Mouse (Mus musculus): ENCODE data around the gene Coasy. TPM values are rescaled to one million over a fixed set of nuclear protein-coding genes. Genes with fewer than 3 reads are reported as not detected.

Coasy gene
- polyA plus RNA-seq, 1 experiment from 2014 or later: 28.0 TPM

GRCm38 (mm10) chr11:101084246-101084645, 1.9 kb downstream of the Coasy start:
- Histone ChIP-seq H3K4me3 (ENCODE audit: low read depth, low read length) (no peak overlapping the region), H3K9ac (ENCODE audit: low read depth, low read length) (no peak overlapping the region), H3K4me2 (replicated peaks; ENCODE audit: low read depth) (no peak overlapping the region), H3K27me3 (replicated peaks; ENCODE audit: control insufficient read depth, insufficient read depth, low read length) (peaks cover 11% of the 10 kb centered on the region), H3K4me1 (replicated peaks; ENCODE audit: control insufficient read depth, insufficient read depth, low read length) (peaks cover 18% of the 10 kb centered on the region), H3K36me3 (ENCODE audit: control insufficient read depth, insufficient read depth) (peaks cover 13% of the 10 kb centered on the region), H3K9me3 (ENCODE audit: control insufficient read depth) (no peaks in the 10 kb centered on the region), H3K27ac (ENCODE audit: low read depth, low read length) (no peak overlapping the region)
- TF ChIP-seq CTCF (IDR thresholded peaks at IDR 0.05; ENCODE audit: low read depth): no peak
- ATAC-seq: no peak
- WGBS: 87% methylated on average over 14 of the region's 14 CpGs

DNA sequence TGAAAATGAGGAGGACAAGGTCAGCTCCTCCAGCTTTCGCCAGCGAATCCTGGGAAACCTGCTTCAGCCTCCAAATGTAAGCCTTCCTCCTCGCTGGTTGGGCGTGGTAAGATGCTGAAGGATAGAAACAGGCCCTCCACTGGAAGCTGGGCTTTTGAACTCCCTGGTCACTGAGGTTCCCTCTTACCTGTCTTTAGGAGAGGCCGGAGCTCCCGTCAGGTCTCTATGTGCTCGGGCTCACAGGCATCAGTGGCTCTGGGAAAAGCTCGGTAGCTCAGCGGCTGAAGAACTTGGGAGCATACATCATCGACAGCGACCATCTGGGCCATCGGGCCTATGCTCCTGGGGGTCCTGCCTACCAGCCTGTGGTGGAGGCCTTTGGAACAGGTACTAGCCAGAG, 2.4 kb downstream of the Coasy start:
- peaks cover 19% of the 10 kb centered on the region for H3K36me3 ChIP-seq (ENCODE audit: control insufficient read depth, insufficient read depth)
- no peak for TF ChIP-seq CTCF (IDR thresholded peaks at IDR 0.05; ENCODE audit: low read depth)
- H3K27ac ChIP-seq (ENCODE audit: low read depth, low read length): no peak overlapping the region
- peaks cover 7% of the 10 kb centered on the region for H3K27me3 ChIP-seq (replicated peaks; ENCODE audit: control insufficient read depth, insufficient read depth, low read length)
- no peak overlapping the region for H3K4me2 ChIP-seq (replicated peaks; ENCODE audit: low read depth)
- no peaks in the 10 kb centered on the region for H3K9me3 ChIP-seq (ENCODE audit: control insufficient read depth)
- H3K4me1 ChIP-seq (replicated peaks; ENCODE audit: control insufficient read depth, insufficient read depth, low read length): peaks cover 18% of the 10 kb centered on the region
- no peak for ATAC-seq
- 92% methylated on average over 12 of the region's 12 CpGs for WGBS
- H3K9ac ChIP-seq (ENCODE audit: low read depth, low read length): no peak overlapping the region
- no peak overlapping the region for H3K4me3 ChIP-seq (ENCODE audit: low read depth, low read length)

GRCm38 (mm10) chr11:101085617-101086322, 3.4 kb downstream of the Coasy start:
- no peak overlapping the region for H3K4me3 ChIP-seq (ENCODE audit: low read depth, low read length)
- no peaks in the 10 kb centered on the region for H3K27me3 ChIP-seq (replicated peaks; ENCODE audit: control insufficient read depth, insufficient read depth, low read length)
- peaks cover 28% of the 10 kb centered on the region for H3K36me3 ChIP-seq (ENCODE audit: control insufficient read depth, insufficient read depth)
- peaks cover 18% of the 10 kb centered on the region for H3K4me1 ChIP-seq (replicated peaks; ENCODE audit: control insufficient read depth, insufficient read depth, low read length)
- H3K9me3 ChIP-seq (ENCODE audit: control insufficient read depth): no peaks in the 10 kb centered on the region
- H3K4me2 ChIP-seq (replicated peaks; ENCODE audit: low read depth): peak overlapping the region; percentile 82; the same call in 1 of the 2 replicates
- H3K9ac ChIP-seq (ENCODE audit: low read depth, low read length): no peak overlapping the region
- H3K27ac ChIP-seq (ENCODE audit: low read depth, low read length): no peak overlapping the region
- 84% methylated on average over 18 of the region's 18 CpGs for WGBS
- no peak for TF ChIP-seq CTCF (IDR thresholded peaks at IDR 0.05; ENCODE audit: low read depth)
- ATAC-seq: no peak

DNA sequence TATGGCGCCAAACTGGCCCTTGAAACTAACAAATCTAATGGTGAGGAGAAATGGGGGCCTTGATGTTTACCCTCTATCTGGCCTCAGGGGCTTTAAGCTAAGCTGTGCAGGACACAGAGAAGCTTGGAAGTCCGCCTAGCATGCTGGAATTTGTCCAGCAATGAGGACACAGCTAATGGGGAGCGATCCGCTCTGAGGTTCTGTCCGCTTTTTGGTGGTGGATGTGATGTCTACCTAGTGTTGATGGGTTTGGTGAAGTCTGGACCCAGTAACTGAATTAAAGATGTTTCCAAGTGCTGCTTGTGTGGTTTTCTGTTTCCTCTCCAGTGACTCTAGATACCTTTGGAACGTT, 3.9 kb downstream of the Coasy start:
- WGBS: 74% methylated on average over 6 of the region's 6 CpGs
- TF ChIP-seq CTCF (IDR thresholded peaks at IDR 0.05; ENCODE audit: low read depth): no peak

DNA sequence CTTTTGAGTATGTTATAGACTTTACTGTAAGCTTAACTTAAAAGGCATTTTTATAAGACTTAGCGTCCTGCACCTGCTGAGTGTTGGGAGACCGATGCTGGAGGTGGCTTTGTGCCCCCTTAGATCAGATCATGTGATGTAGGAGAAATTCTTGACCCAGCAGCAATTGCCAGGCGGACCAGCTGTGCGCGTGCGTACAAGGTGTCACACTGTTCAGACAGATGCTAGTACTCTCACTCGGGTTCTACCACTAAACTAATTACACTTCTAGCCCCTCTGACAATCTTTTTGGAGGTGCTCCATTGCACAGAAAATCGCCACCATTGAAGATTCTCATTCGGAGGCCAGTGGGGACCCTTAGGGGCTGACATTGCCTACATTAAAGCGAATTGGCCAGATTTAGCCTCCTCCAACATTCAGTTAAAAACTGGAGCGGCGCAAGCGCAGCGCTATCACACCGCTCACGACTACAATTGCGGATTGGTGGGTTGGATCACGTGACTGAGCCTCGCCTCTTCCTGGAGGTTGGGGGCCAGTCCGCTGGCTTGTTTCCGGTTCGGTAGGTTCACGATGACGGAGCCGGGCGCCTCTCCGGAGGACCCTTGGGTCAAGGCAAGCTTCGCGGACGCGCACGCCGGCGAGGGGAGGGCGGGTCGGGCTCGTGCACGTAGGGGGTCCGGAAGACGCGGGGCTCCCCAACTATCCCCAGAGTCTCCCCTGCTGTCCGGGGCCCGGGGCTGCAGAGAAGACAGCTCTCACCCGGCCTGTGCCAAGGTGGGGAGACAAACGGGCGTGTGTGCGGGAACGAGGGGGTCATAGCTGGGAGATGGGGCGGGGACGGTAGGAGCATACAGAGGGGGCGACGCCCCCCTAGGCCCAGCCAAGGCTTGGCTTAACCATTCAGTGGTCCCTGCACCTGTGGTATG, 4.7 kb downstream of the Coasy start, which contains the start of gene Mlx:
Mlx (plus strand) TSS at position 522 of the 926 bp plus-strand sequence.
- peaks cover 12% of the 10 kb centered on the region; the same call in 1 of the 2 replicates for H3K4me1 ChIP-seq (replicated peaks; ENCODE audit: control insufficient read depth, insufficient read depth, low read length)
- H3K36me3 ChIP-seq (ENCODE audit: control insufficient read depth, insufficient read depth): peaks cover 40% of the 10 kb centered on the region
- no peak for TF ChIP-seq CTCF (IDR thresholded peaks at IDR 0.05; ENCODE audit: low read depth)
- 2% methylated on average over 52 of the region's 52 CpGs for WGBS
- peak within 1 kb of the TSS; percentile 82 for H3K4me2 ChIP-seq (replicated peaks; ENCODE audit: low read depth)
- H3K27ac ChIP-seq (ENCODE audit: low read depth, low read length): peak within 1 kb of the TSS; percentile 90
- ATAC-seq: peak; percentile 83
- H3K9me3 ChIP-seq (ENCODE audit: control insufficient read depth): no peaks in the 10 kb centered on the region
- H3K9ac ChIP-seq (ENCODE audit: low read depth, low read length): peak within 1 kb of the TSS; percentile 81
- no peaks in the 10 kb centered on the region for H3K27me3 ChIP-seq (replicated peaks; ENCODE audit: control insufficient read depth, insufficient read depth, low read length)
- peak within 1 kb of the TSS; percentile 77 for H3K4me3 ChIP-seq (ENCODE audit: low read depth, low read length)

More for the DNA sequence above, 3.9 kb downstream of the Coasy start:
- no peak for ATAC-seq
- Histone ChIP-seq H3K36me3 (ENCODE audit: control insufficient read depth, insufficient read depth) (peaks cover 33% of the 10 kb centered on the region), H3K4me1 (replicated peaks; ENCODE audit: control insufficient read depth, insufficient read depth, low read length) (peaks cover 16% of the 10 kb centered on the region), H3K9me3 (ENCODE audit: control insufficient read depth) (no peaks in the 10 kb centered on the region), H3K9ac (ENCODE audit: low read depth, low read length) (no peak overlapping the region), H3K27ac (ENCODE audit: low read depth, low read length) (peak overlapping the region; percentile 90; the same call in 1 of the 2 replicates), H3K27me3 (replicated peaks; ENCODE audit: control insufficient read depth, insufficient read depth, low read length) (no peaks in the 10 kb centered on the region), H3K4me2 (replicated peaks; ENCODE audit: low read depth) (peak overlapping the region; percentile 82), H3K4me3 (ENCODE audit: low read depth, low read length) (peak overlapping the region; percentile 77; the same call in 1 of the 2 replicates)

GRCm38 (mm10) chr11:101087682-101088055, 5.3 kb downstream of the Coasy start:
- H3K4me1 ChIP-seq (replicated peaks; ENCODE audit: control insufficient read depth, insufficient read depth, low read length): peaks cover 12% of the 10 kb centered on the region; the same call in 1 of the 2 replicates
- H3K9ac ChIP-seq (ENCODE audit: low read depth, low read length): peak overlapping the region; percentile 81
- no peaks in the 10 kb centered on the region for H3K27me3 ChIP-seq (replicated peaks; ENCODE audit: control insufficient read depth, insufficient read depth, low read length)
- peak overlapping the region; percentile 90 for H3K27ac ChIP-seq (ENCODE audit: low read depth, low read length)
- no peak for TF ChIP-seq CTCF (IDR thresholded peaks at IDR 0.05; ENCODE audit: low read depth)
- no peaks in the 10 kb centered on the region for H3K9me3 ChIP-seq (ENCODE audit: control insufficient read depth)
- peaks cover 47% of the 10 kb centered on the region for H3K36me3 ChIP-seq (ENCODE audit: control insufficient read depth, insufficient read depth)
- peak; percentile 36 for ATAC-seq
- peak overlapping the region; percentile 82 for H3K4me2 ChIP-seq (replicated peaks; ENCODE audit: low read depth)
- 1% methylated on average over 8 of the region's 8 CpGs for WGBS
- peak overlapping the region; percentile 77 for H3K4me3 ChIP-seq (ENCODE audit: low read depth, low read length)
